Mouse (Mus musculus): ENCODE results near the gene Rad23a.
"Not testable (repeated sequence)": the region's sequence is repeated elsewhere in the genome, so short reads cannot be mapped to it uniquely, and the experiment has no call there.

The Rad23a gene

DNA sequence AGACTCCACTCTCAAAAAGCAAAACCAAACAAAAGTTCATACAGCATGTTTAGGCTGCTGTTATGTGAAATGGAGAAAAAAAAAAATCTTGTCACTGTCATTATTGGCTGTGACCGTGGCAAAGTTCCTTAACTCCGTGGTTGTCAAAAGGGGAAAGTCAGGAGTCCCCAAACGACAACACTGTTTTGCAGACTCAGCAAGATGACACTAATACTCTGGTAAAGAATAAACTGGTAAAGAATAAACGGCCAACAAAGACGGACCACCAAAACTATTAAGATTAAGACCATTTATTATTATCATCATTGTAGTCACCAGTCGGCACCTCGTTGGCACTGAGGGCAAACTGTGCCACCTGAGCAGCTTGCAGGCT lies 604 bp downstream of the Rad23a start:
- DNase-seq (ENCODE audit: low spot score), result no peak

DNA sequence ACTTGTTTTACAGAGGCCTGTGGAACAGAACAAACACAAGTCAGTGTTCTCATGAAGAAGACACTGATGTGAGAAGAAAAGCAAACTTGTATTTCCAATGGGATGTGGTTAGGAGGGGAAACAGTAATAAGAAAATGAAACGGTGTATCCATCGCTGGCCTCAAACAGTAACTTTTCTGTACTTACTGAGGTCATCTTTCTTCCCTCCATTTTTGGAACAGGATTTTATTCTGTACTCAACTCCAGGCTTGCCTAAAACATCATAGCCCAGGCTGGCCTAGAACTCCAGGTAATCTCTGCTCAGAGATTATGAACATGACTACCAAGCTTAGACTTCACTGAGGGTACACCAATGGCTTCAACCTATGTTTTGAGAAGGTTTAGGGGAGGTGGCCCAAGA lies 1.1 kb downstream of the Rad23a start:
- no peak for DNase-seq (ENCODE audit: low spot score)

- DNase-seq (ENCODE audit: low spot score), result no peak
Observed at GRCm38 (mm10) chr8:84838513-84838912, 2.0 kb downstream of the Rad23a start.

- no peak for DNase-seq (ENCODE audit: low spot score)
Observed at GRCm38 (mm10) chr8:84837912-84838470, 2.5 kb downstream of the Rad23a start.

- no peak for DNase-seq (ENCODE audit: low spot score)
Observed at GRCm38 (mm10) chr8:84837149-84837911, 3.1 kb downstream of the Rad23a start.

GRCm38 (mm10) chr8:84834866-84835855 lies 5.3 kb downstream of the Rad23a start:
- DNase-seq (ENCODE audit: low spot score), result no peak

DNA sequence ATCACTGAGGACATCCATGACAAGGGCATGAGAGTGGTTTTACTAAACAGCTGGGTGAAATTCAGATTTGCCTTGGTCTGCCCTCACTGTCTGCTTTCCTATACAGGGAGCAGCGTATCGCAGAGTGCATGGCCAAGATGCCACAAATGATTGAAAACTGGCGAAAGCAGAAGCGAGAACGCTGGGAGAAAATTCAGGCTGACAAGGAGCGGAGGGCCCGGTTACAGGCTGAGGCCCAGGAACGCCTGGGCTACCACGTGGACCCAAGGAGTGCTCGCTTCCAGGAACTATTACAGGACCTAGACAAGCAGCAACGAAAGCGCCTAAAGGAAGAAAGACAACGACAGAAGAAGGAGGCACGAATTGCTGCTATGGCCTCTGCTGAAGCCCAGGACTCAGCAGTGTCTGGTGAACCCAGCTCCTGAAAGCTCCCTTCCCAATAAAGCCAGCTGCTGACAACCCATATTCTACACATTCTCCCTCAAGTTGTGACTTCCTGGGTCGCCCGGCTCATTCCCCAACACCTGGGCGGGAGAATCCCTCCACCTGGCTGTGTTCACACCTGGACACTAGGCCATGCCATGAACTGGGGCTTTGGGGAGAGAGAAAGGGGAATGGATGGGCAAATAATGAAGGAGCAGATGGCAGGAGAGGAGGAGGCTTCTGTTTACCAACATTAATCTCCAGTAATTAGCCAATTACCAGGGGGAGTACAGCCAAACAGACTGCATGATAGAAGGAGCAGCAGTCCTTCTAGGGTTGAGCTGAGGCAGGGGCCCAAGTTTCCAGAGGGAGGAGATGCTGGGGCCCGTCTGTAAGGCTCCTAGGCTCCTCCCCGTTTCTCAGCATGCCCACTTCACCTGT lies 6.2 kb downstream of the Rad23a start:
- DNase-seq (ENCODE audit: low spot score), result no peak

- DNase-seq (ENCODE audit: low spot score), result no peak
Observed at GRCm38 (mm10) chr8:84832759-84833742, 7.4 kb downstream of the Rad23a start.

GRCm38 (mm10) chr8:84832034-84832717 lies 8.3 kb downstream of the Rad23a start:
- DNase-seq (ENCODE audit: low spot score), result peak; percentile 82

- peak; percentile 75 for DNase-seq (ENCODE audit: low spot score)
Observed at GRCm38 (mm10) chr8:84831490-84831889, 9.0 kb downstream of the Rad23a start, which contains the start of gene Gadd45gip1. Gadd45gip1 (plus strand) TSS chr8:84831522.

GRCm38 (mm10) chr8:84826518-84826917 lies 13.9 kb downstream of the Rad23a start:
- not testable (repeated sequence) for DNase-seq (ENCODE audit: low spot score)

DNA sequence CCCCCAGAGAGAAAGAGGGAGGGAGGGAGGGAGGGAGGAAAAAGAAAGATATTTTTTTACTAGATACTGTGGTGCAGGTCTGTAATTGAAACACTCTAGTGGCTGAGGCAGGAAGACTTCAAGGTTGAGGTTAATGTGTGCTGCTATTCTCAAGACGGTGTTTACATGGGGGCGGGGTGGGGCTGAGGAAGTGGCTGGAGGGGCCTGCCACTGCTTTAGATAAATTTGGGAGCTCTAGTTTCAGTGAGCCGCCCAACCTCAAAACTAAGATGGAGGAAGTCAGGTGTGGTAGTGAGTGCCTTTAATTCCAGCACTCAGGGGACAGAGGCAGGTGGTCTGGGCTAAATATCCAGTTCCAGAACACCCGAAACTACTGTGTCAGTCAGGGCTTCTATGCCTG lies 14.8 kb downstream of the Rad23a start:
- peak; percentile 63 for DNase-seq (ENCODE audit: low spot score)

GRCm38 (mm10) chr8:84823653-84824052 lies 16.8 kb downstream of the Rad23a start:
- peak; percentile 69 for DNase-seq (ENCODE audit: low spot score)

- DNase-seq (ENCODE audit: low spot score), result no peak
Observed at GRCm38 (mm10) chr8:84822723-84823122, 17.7 kb downstream of the Rad23a start, which contains the start of gene Dand5. Dand5 (minus strand) TSS chr8:84822823.

DNA sequence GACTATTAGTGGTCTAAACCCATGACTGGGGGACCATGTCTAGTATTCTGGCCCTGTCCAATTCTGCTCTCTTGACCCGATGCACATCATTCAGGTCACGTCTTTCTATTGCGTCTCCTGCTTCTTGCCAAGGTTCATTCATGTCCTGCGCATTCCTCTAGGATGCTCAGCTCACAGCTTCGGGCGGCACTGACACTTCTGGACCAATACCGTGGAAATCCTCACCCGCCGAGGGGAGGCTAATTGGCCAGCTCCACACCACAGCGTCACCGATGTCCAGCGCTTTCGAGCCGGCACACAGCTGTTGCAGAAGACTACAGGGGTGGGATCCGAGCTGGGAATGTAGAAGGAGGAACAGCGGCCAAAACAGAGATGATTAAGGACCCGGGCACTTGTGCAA lies 24.3 kb downstream of the Rad23a start:
- DNase-seq (ENCODE audit: low spot score), result no peak

DNA sequence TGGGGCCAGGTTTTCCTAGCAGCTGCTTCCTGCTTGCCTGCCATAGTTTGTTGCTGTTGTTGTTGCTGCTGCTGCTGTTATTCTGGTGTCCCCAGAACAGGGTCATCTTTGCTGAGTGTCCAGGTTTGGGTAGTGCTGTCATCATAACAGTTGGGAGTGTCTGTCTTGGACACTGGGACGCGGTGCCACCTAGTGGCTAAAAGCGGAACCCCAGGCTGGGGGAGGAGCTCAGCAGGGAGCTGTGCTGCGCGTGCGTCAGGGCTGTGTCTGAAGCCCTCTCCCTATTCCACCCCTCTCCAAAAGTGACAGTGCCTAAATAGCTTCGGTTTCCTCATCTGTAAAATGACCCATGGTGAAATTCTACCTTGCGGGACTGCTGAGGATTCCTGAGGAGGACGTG lies 24.9 kb downstream of the Rad23a start:
- peak; percentile 87 for DNase-seq (ENCODE audit: low spot score)

- DNase-seq (ENCODE audit: low spot score), result no peak
Observed at GRCm38 (mm10) chr8:84814555-84815441, 25.7 kb downstream of the Rad23a start.

GRCm38 (mm10) chr8:84814240-84814554 lies 26.3 kb downstream of the Rad23a start:
- DNase-seq (ENCODE audit: low spot score), result no peak

- DNase-seq (ENCODE audit: low spot score), result no peak
Observed at GRCm38 (mm10) chr8:84813830-84814229, 26.6 kb downstream of the Rad23a start.

Measured in T-cell, adult 2 months (primary cell).